Mouse (Mus musculus) heart, adult 2 months (tissue): Measurements from ENCODE around the gene Olfr735.

Experiments used
- CTCF ChIP-seq: fragments of 200-600 bp; IDR thresholded peaks from 2 replicates; pipeline ENCODE4 v1.8.1; 2022; ENCODE audit warnings: antibody characterized with exemption, mild to moderate bottlenecking, moderate library complexity
- EP300 ChIP-seq: fragments of 200-500 bp; IDR thresholded peaks from 2 replicates; pipeline ENCODE4 v1.6.1; 2011; ENCODE audit warnings: low read depth, low read length, control low read depth; ENCODE audit not compliant: insufficient read depth
- POLR2A ChIP-seq: fragments of 200-500 bp; IDR thresholded peaks from 2 replicates; pipeline ENCODE4 v1.6.1; 2011; ENCODE audit warnings: mild to moderate bottlenecking, low read depth, low read length, control low read depth; ENCODE audit not compliant: insufficient read depth

DNA sequence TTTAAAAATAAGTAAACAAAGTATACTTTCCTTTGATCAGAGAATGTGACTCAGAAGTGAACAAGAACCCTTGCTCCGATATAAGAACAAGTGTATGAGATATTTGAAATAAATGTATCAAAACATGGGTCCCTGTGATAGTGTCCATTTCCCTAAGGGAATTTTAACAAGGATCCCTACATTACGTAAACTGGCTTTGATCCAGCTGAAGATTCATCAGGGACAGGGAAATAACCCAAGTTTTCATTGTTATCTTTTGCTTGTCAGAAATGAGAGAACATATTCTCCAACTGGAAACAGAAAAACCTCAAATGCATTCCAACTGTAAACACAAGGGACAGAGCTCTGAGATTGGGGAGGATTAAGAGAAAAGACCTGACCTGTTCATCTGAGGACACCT lies 32.2 kb upstream of the Olfr735 start, which contains the start of gene Olfr736:
- no peak for TF ChIP-seq CTCF
- TF ChIP-seq POLR2A, result no peak
- TF ChIP-seq EP300, result no peak
